Mouse (Mus musculus) thymus, adult 2 months (tissue): Measurements from ENCODE around the gene Fam114a1. TPM values are rescaled to one million over a fixed set of nuclear protein-coding genes. Genes with fewer than 3 reads are reported as not detected.

ENCODE experiments used
- DNase-seq: peaks from one replicate; pipeline ENCODE4 v3.0.0; 2021
- H3K27ac ChIP-seq: fragments of 200-500 bp; 2 replicates; pipeline ENCODE4 v1.5.1; 2012; ENCODE audit warnings: low read length, control low read depth; ENCODE audit not compliant: control insufficient read depth, insufficient read depth
- H3K27me3 ChIP-seq: fragments of 200-500 bp; 2 replicates; pipeline ENCODE4 v1.6.1; 2012; ENCODE audit warnings: mild to moderate bottlenecking, low read length, moderate library complexity, mixed read lengths; ENCODE audit not compliant: control insufficient read depth, insufficient read depth
- H3K36me3 ChIP-seq: fragments of 200-500 bp; 2 replicates; pipeline ENCODE4 v1.6.1; 2012; ENCODE audit warnings: mild to moderate bottlenecking, low read length, moderate library complexity; ENCODE audit not compliant: control insufficient read depth, insufficient read depth
- H3K4me1 ChIP-seq: fragments of 200-500 bp; replicated peaks from 2 replicates; pipeline ENCODE4 v1.6.1; 2012; ENCODE audit warnings: low read length; ENCODE audit not compliant: control insufficient read depth, insufficient read depth
- H3K4me3 ChIP-seq: fragments of 200-500 bp; 2 replicates; pipeline ENCODE4 v1.5.1; 2012; ENCODE audit warnings: mild to moderate bottlenecking, low read length, control low read depth, moderate library complexity; ENCODE audit not compliant: control insufficient read depth, insufficient read depth
- CTCF ChIP-seq: fragments of 200-500 bp; IDR thresholded peaks from 2 replicates; pipeline ENCODE4 v1.5.1; 2012; ENCODE audit warnings: mild to moderate bottlenecking, control low read depth, low read length, moderate library complexity, borderline replicate concordance; ENCODE audit not compliant: control insufficient read depth, poor library complexity, insufficient read depth; ENCODE audit errors: extremely low read depth
- POLR2A ChIP-seq: fragments of 200-500 bp; IDR thresholded peaks from 2 replicates; pipeline ENCODE4 v1.6.1; 2012; ENCODE audit warnings: mild to moderate bottlenecking, low read length, control low read depth, moderate library complexity; ENCODE audit not compliant: control insufficient read depth, poor library complexity, insufficient read depth; ENCODE audit errors: extremely low read depth
- WGBS: fragments of 180-500 bp; shearing (Covaris S2); methylation state at CpG from one replicate; pipeline ENCODE4 v1.1.7; 2018; 5-methylcytosine and 5-hydroxymethylcytosine counted together
- polyA plus RNA-seq: library from polyadenylated mRNA; depleted of rRNA; stranded (reverse); fragments of >200 nt; gene quantifications from 2 replicates; pipeline ENCODE4 v1.2.3, GENCODE M21; 2012

The Fam114a1 gene
- polyA plus RNA-seq, 1 experiment = 6.8 TPM

- Histone ChIP-seq H3K27me3 (no peaks in the 10 kb centered on the region), H3K27ac (no peak overlapping the region), H3K36me3 (no peaks in the 10 kb centered on the region), H3K4me1 (peaks cover 13% of the 10 kb centered on the region), H3K4me3 (no peak overlapping the region)
- TF ChIP-seq CTCF (no peak), POLR2A (no peak)
- 11% methylated on average over 8 of the region's 8 CpGs for WGBS
- DNase-seq = peak; percentile 2
These were observed 49.2 kb downstream of the Fam114a1 start for GRCm38 (mm10) chr5:65019109-65019508.

GRCm38 (mm10) chr5:65019823-65020222 is 50.0 kb downstream of the Fam114a1 start:
- TF ChIP-seq POLR2A (no peak), CTCF (0 out of 2 replicates have a peak, but pooled peaks have one; percentile 22)
- H3K27me3 ChIP-seq = no peaks in the 10 kb centered on the region
- H3K36me3 ChIP-seq = no peaks in the 10 kb centered on the region
- DNase-seq = peak; percentile 6
- no peak overlapping the region for H3K4me3 ChIP-seq
- no peak overlapping the region for H3K27ac ChIP-seq
- 20% methylated on average over 7 of the region's 7 CpGs for WGBS
- H3K4me1 ChIP-seq = peaks cover 13% of the 10 kb centered on the region

GRCm38 (mm10) chr5:65022006-65022405 is 52.1 kb downstream of the Fam114a1 start:
- no peak for DNase-seq
- Histone ChIP-seq H3K27me3 (no peaks in the 10 kb centered on the region), H3K4me1 (peaks cover 25% of the 10 kb centered on the region), H3K27ac (no peak overlapping the region), H3K4me3 (no peak overlapping the region), H3K36me3 (no peaks in the 10 kb centered on the region)
- WGBS = 98% methylated on average over 4 of the region's 4 CpGs
- TF ChIP-seq CTCF (no peak), POLR2A (no peak)

- Histone ChIP-seq H3K4me1 (peaks cover 18% of the 10 kb centered on the region), H3K27ac (no peak overlapping the region), H3K27me3 (no peaks in the 10 kb centered on the region), H3K4me3 (no peak overlapping the region), H3K36me3 (no peaks in the 10 kb centered on the region)
- DNase-seq = no peak
- WGBS = 91% methylated on average over 2 of the region's 2 CpGs
- TF ChIP-seq CTCF = no peak
- TF ChIP-seq POLR2A = no peak
These were observed 54.8 kb downstream of the Fam114a1 start for GRCm38 (mm10) chr5:65024641-65025040.

- H3K36me3 ChIP-seq = no peaks in the 10 kb centered on the region
- WGBS = 12% methylated on average over 6 of the region's 6 CpGs
- no peaks in the 10 kb centered on the region for H3K27me3 ChIP-seq
- peaks cover 12% of the 10 kb centered on the region for H3K4me1 ChIP-seq
- peak; percentile 57 for DNase-seq
- TF ChIP-seq CTCF = no peak
- no peak for TF ChIP-seq POLR2A
- H3K27ac ChIP-seq = no peak overlapping the region
- H3K4me3 ChIP-seq = no peak overlapping the region
These were observed 56.0 kb downstream of the Fam114a1 start for GRCm38 (mm10) chr5:65025916-65026315.

GRCm38 (mm10) chr5:65026776-65027175 is 56.9 kb downstream of the Fam114a1 start:
- H3K27me3 ChIP-seq = no peaks in the 10 kb centered on the region
- no peaks in the 10 kb centered on the region for H3K36me3 ChIP-seq
- no peak overlapping the region for H3K4me3 ChIP-seq
- peaks cover 12% of the 10 kb centered on the region for H3K4me1 ChIP-seq
- 80% methylated on average over 9 of the region's 9 CpGs for WGBS
- TF ChIP-seq POLR2A = no peak
- no peak for TF ChIP-seq CTCF
- H3K27ac ChIP-seq = no peak overlapping the region
- DNase-seq = no peak

GRCm38 (mm10) chr5:65028019-65028418 is 58.1 kb downstream of the Fam114a1 start:
- no peak for DNase-seq
- Histone ChIP-seq H3K27me3 (no peaks in the 10 kb centered on the region), H3K27ac (no peak overlapping the region), H3K4me1 (peaks cover 12% of the 10 kb centered on the region), H3K36me3 (no peaks in the 10 kb centered on the region), H3K4me3 (no peak overlapping the region)
- TF ChIP-seq POLR2A (no peak), CTCF (no peak)
- 94% methylated on average over 9 of the region's 9 CpGs for WGBS
